ENCODE assay signal across 8 mouse cellular contexts in genomic region chr5:64093349-64093871, GRCm38 (mm10). TPM values are rescaled to one million over a fixed set of nuclear protein-coding genes. Genes with fewer than 3 reads are reported as not detected.
DNase-seq lines count a peak whose midpoint lies in the region; ATAC-seq and TF ChIP-seq lines count a peak whose summit lies in the region.

No protein-coding gene starts in this region.

- peak overlapping the region; percentile 65 for H3K4me3 ChIP-seq in cerebellum, adult 2 months (replicated peaks; ENCODE audit: insufficient read depth, low read depth, low read length)
- H3K4me3 ChIP-seq in forebrain, embryonic 11.5 days (ENCODE audit: low read depth, low read length) = peak overlapping the region; percentile 65
- peak overlapping the region; percentile 74 for H3K4me3 ChIP-seq in limb, embryonic 14.5 days (replicated peaks; ENCODE audit: low read length)
- H3K4me3 ChIP-seq in midbrain, embryonic 14.5 days (replicated peaks; ENCODE audit: low read depth, low read length) = peak overlapping the region; percentile 66

- ATAC-seq in forebrain, embryonic 11.5 days (replicated peaks; ENCODE audit: low FRiP score) = no peak; the same call in 1 of the 2 replicates
- no peak for ATAC-seq in limb, embryonic 14.5 days (ENCODE audit: low FRiP score, low read depth)
- no peak for ATAC-seq in midbrain, embryonic 14.5 days (ENCODE audit: low FRiP score, low TSS enrichment)
- ATAC-seq in CD4-positive, CD25-positive, alpha-beta regulatory T cell, adult 4 months = no peak

- no peaks in the 10 kb centered on the region for H3K9me3 ChIP-seq in forebrain, embryonic 11.5 days (ENCODE audit: control insufficient read depth, low read length)
- H3K9me3 ChIP-seq in limb, embryonic 14.5 days (ENCODE audit: control insufficient read depth, low read length) = no peaks in the 10 kb centered on the region
- H3K9me3 ChIP-seq in midbrain, embryonic 14.5 days (ENCODE audit: control insufficient read depth, low read length) = no peaks in the 10 kb centered on the region

- H3K27me3 ChIP-seq in cerebellum, adult 2 months (ENCODE audit: control insufficient read depth, insufficient read depth, low read length) = no peaks in the 10 kb centered on the region
- H3K27me3 ChIP-seq in forebrain, embryonic 11.5 days (ENCODE audit: control insufficient read depth, insufficient read depth, low read length) = no peaks in the 10 kb centered on the region
- H3K27me3 ChIP-seq in limb, embryonic 14.5 days (ENCODE audit: control insufficient read depth, insufficient read depth, low read length) = no peaks in the 10 kb centered on the region
- H3K27me3 ChIP-seq in midbrain, embryonic 14.5 days (ENCODE audit: control insufficient read depth, insufficient read depth, low read length) = no peaks in the 10 kb centered on the region

- no peak for DNase-seq in cerebellum, adult 2 months
- DNase-seq in cerebellum, adult 11 months = no peak
- DNase-seq in adipocyte (ENCODE audit: low spot score) = peak; percentile 45
- no peak for DNase-seq in forebrain, embryonic 11.5 days (ENCODE audit: low spot score)
- DNase-seq in heart, postnatal 4 days = peak; percentile 42
- DNase-seq in limb, embryonic 14.5 days (ENCODE audit: low spot score) = no peak
- DNase-seq in midbrain, embryonic 14.5 days = no peak

- H3K36me3 ChIP-seq in forebrain, embryonic 11.5 days (ENCODE audit: control insufficient read depth, insufficient read depth, low read length) = no peaks in the 10 kb centered on the region
- H3K36me3 ChIP-seq in limb, embryonic 14.5 days (ENCODE audit: control insufficient read depth, insufficient read depth, low read length) = no peaks in the 10 kb centered on the region
- no peaks in the 10 kb centered on the region for H3K36me3 ChIP-seq in midbrain, embryonic 14.5 days (ENCODE audit: control insufficient read depth, insufficient read depth, low read length)

- TF ChIP-seq POLR2A in cerebellum, adult 2 months (IDR thresholded peaks at IDR 0.05; ENCODE audit: borderline replicate concordance, insufficient read depth, low read length) = no peak
- TF ChIP-seq POLR2A in limb, embryonic 14.5 days (IDR thresholded peaks at IDR 0.05; ENCODE audit: borderline replicate concordance, extremely low read depth, insufficient read depth, insufficient read length) = no peak

- TF ChIP-seq CTCF in cerebellum, adult 2 months (IDR thresholded peaks at IDR 0.05; ENCODE audit: borderline replicate concordance, insufficient read depth, low read depth, low read length) = no peak

- no peak overlapping the region for H3K27ac ChIP-seq in cerebellum, adult 2 months (ENCODE audit: insufficient read depth, low read length)
- no peak overlapping the region for H3K27ac ChIP-seq in forebrain, embryonic 11.5 days (ENCODE audit: low read depth, low read length)
- peak overlapping the region; percentile 53; the same call in 1 of the 2 replicates for H3K27ac ChIP-seq in limb, embryonic 14.5 days (replicated peaks; ENCODE audit: low read depth, low read length)
- H3K27ac ChIP-seq in midbrain, embryonic 14.5 days (replicated peaks; ENCODE audit: low read depth, low read length) = peak overlapping the region; percentile 72

- peak overlapping the region; percentile 82 for H3K4me2 ChIP-seq in forebrain, embryonic 11.5 days (ENCODE audit: low read depth, low read length, severe bottlenecking)
- peak overlapping the region; percentile 82 for H3K4me2 ChIP-seq in limb, embryonic 14.5 days (replicated peaks; ENCODE audit: low read depth, low read length, severe bottlenecking)
- peak overlapping the region; percentile 84 for H3K4me2 ChIP-seq in midbrain, embryonic 14.5 days (ENCODE audit: low read length)

- no peaks in the 10 kb centered on the region for H3K4me1 ChIP-seq in cerebellum, adult 2 months (ENCODE audit: control insufficient read depth, insufficient read depth, low read length)
- H3K4me1 ChIP-seq in forebrain, embryonic 11.5 days (replicated peaks; ENCODE audit: control insufficient read depth, insufficient read depth, low read length) = peaks cover 5% of the 10 kb centered on the region; the same call in 1 of the 2 replicates
- peaks cover 8% of the 10 kb centered on the region; the same call in 1 of the 2 replicates for H3K4me1 ChIP-seq in limb, embryonic 14.5 days (ENCODE audit: control insufficient read depth, insufficient read depth, low read length)
- H3K4me1 ChIP-seq in midbrain, embryonic 14.5 days (ENCODE audit: control insufficient read depth, insufficient read depth, low read length) = peaks cover 13% of the 10 kb centered on the region

- 6% methylated on average over 15 of the region's 15 CpGs for WGBS in cerebellum, adult 2 months
- 1% methylated on average over 15 of the region's 15 CpGs for WGBS in forebrain, embryonic 11.5 days
- 2% methylated on average over 14 of the region's 15 CpGs for WGBS in limb, embryonic 14.5 days
- 3% methylated on average over 15 of the region's 15 CpGs for WGBS in midbrain, embryonic 14.5 days

- peak overlapping the region; percentile 77 for H3K9ac ChIP-seq in forebrain, embryonic 11.5 days (ENCODE audit: low read length)
- peak overlapping the region; percentile 78 for H3K9ac ChIP-seq in limb, embryonic 14.5 days (ENCODE audit: low read depth, low read length, severe bottlenecking)
- H3K9ac ChIP-seq in midbrain, embryonic 14.5 days (replicated peaks; ENCODE audit: low read length) = peak overlapping the region; percentile 80

RNA-seq across cellular contexts. Expression of gene Pgm2, which starts 0.7 kb away (rescaled TPM):
- 8.4 and 10.8 TPM in 2 replicates for polyA plus RNA-seq in cerebellum, adult 2 months (2012; rRNA removed)
- polyA plus RNA-seq in forebrain, embryonic 11.5 days (2014; fragmentation: Nextera tagmentation; extraction: Ambion mirVana) = 27.7 and 29.7 TPM in 2 replicates
- 10 to 100 TPM; 13.2 to 14.5 TPM for total RNA-seq in heart, postnatal 4 days (2021)
- 25.7 and 26.5 TPM in 2 replicates for polyA plus RNA-seq in limb, embryonic 14.5 days (2012; rRNA removed)
- polyA plus RNA-seq in limb, embryonic 14.5 days (2014; fragmentation: Nextera tagmentation; extraction: Ambion mirVana) = 26.4 and 27.7 TPM in 2 replicates
- 17.1 and 20.5 TPM in 2 replicates for polyA plus RNA-seq in midbrain, embryonic 14.5 days (2014; fragmentation: Nextera tagmentation; extraction: Ambion mirVana)
- polyA plus RNA-seq in CD4-positive, CD25-positive, alpha-beta regulatory T cell, adult 4 months (2017; shearing (Covaris generic)) = 10 to 100 TPM; 20.3 to 25.4 TPM

Comparison
In these comparisons a context has a peak if more than half of its experiments do, and no peak if none do; other contexts are left out.
1. DNase-seq: peak in adipocyte (single experiment) and heart, postnatal 4 days (single experiment); none in cerebellum, adult 2 months (0 of 2), cerebellum, adult 11 months (single experiment), forebrain, embryonic 11.5 days (single experiment), limb, embryonic 14.5 days (single experiment) and midbrain, embryonic 14.5 days (single experiment).
2. H3K27ac ChIP-seq: peak in limb, embryonic 14.5 days (single experiment) and midbrain, embryonic 14.5 days (single experiment); none in cerebellum, adult 2 months (single experiment) and forebrain, embryonic 11.5 days (single experiment).
3. Peak in every context shown above with its lines, with median percentiles within 50 percentile points of each other: H3K4me3 ChIP-seq, H3K4me2 ChIP-seq and H3K9ac ChIP-seq.